Mouse (Mus musculus) cerebellum, adult 8-10 months (tissue): ENCODE measurements around the gene Mlf2.
A peak's percentile ranks its signal among the peaks of the same experiment; 100 is the strongest.

Experiments
- DNase-seq: peaks from one replicate; pipeline ENCODE4 v3.0.0; 2022

Gene Mlf2

DNA sequence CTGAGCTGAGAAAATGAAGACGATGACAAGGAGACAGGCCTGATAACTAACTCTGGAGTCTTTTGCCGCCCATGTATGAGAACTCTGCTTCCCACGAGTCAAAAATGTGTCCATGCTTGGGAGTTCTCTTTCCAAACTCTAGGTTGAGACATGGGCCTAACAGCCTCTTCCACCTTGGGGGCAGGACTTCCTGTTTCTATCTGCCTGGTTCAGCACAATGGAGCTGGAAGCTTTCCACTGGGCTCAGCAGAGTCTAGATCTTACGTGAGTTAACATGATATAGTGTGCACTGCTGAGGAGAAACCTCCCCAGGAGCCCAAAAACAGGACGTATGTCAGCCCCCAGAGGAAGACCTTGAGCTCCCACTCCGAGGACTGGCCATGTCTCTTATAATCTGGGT, 18.0 kb upstream of the Mlf2 start:
- DNase-seq, result no peak

DNA sequence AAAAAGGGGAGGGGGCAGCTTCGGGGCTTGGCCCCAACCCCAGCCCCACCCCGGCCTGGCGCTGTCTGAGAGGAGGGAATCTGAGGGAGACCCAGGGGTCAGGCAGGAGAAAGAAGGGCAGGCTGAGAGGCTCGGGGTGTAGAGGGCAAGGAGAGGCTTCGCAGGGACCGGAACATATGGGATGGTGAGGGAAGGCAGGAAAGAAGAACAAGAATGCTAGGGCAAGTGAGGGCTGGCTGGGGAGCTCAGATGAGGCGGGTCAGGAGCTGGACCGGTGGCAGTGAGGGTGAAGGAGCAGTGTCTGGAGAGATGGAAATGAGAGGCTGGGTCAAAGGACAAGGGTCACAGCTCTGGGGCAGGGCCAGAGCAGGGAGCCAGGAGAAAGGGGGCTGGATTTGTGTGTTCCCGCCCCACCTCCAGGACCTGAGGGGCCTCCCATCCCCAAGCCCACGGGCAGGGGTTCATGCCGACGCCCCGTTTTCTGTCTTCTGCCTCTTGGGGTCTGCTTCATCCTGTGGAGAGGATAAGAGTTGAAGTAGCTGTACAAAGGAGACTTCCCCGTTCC, 17.4 kb upstream of the Mlf2 start:
- DNase-seq, result no peak

DNA sequence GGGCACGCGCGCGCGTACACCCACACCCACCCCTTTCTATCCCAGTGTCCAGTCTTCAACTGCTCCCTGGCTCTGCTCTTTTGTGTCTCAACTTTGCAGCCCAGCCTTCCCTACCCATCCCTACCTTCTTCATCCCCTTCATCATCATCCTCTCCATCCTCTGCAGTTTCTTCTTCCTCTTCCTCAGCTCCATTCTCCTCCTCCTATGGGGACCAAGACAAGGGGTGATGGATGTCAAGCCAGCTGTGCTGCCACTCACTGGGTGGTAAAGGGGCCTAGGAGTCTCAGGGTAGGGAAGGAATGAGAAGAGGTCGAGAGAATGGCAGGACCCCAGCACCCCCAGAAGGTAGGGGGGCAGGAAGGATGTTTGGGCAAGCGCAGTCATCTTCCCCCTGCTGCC, 16.7 kb upstream of the Mlf2 start:
- DNase-seq, result no peak

DNA sequence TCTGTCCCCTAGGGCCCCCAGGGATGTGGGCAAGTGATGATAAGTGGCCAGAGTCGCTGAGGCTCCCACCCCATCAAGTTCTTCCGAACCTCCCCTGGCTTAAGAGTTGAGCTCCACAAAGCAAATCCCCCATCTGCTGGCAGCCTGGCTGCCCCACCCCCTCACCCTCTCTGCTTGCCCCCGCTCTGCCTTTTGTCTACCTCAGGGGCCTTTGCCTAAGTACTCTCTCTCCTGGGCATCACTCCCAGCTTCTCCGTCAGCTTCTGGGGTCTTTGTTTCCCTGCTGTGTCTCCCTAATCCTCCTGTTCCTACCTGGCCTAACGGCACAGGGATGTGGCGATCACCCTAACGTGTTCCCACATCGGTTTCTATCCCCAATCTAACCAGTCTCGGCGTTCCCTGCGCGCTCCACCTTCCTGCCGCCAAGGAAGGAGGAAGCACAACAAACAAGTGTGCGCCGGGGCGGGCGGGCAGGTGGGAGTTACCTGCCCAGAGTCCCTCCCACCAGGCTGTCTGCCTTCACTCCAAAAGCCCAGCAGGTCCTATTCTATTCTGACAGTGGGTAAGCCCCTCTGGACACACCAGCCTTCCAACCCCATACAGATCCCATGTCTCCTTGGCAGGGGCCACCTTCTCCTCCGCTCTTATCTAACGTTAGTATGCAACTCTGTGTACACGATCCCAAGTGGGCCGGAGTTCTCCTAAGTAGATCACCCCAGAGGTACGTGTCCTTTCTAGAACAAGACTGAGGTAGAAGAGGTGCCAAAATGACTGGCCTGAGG, 15.8 kb upstream of the Mlf2 start:
- no peak for DNase-seq

DNA sequence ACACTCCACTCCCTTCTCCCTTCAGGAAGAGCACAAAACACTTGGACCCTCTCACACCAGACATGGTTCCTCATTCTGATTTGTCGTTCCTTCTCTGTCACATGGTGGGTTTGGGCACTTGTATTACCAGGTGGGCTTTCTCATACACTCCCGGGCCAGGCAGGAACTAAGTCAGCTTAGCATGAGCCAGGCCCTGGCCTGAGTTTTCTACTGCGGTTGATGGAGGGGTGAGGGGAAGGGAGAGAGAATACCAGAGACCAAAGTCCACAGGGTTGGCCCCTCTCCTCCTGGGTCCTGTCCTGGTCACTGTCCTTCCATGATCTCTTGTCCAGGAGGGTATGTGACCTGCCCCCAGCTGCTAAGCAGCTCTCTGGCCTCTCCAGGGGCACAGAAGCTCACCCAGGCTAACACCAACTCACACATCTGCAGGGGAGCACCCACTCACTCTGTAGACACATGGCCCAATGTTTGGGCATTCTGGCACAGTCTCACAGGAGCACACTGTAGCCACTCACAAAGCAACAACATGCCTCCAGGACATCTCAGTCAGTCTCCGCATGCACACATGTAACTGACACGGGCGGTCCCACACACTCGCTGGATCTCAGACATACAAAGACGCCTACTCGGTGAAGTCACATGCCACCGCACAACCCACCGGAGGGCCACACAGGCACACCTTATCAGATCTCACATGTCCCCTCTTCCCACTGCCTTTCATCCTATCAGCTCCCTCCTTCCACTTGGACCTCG, 15.1 kb upstream of the Mlf2 start:
- no peak for DNase-seq

DNA sequence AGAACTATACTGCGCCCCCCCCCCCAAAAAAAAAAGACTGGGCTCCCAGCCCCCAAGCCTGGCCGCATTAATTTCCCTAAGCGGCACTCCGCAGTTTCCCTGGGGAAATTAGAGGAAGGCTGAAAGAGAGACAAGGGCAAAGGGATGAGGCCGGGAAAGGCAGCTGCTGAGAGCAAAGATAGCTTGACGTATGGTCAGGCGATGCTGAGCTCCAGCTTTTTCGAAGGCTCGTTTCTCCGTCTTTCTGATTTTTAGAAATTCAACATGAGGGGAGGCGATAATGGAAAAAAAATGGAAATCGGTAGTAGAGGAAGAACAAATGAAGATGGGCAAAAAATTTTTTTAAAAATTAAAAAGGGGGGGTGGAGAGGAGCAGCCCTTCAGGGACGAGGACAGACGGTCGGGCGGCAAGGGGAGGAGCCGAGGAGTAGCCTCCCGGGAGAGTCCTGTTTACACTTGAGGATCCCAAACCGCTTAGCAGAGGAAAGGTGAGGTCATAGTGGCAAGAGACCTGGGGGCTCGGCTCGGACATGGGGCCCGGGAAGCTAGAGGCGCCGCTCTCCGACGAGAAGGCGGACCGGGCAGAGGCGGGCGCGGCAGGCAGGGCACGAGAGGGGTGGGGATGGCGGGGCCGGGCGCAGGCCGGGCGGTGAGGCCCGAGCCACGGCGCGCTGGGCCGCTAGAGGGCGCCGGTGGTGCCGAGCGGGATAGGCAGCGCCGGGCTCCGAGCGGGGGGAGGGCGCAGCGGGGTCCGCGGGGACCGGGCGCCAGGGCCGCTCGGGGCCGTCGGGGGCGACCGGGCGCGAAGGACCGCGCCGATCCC, 14.3 kb upstream of the Mlf2 start:
- peak; percentile 94 for DNase-seq

DNA sequence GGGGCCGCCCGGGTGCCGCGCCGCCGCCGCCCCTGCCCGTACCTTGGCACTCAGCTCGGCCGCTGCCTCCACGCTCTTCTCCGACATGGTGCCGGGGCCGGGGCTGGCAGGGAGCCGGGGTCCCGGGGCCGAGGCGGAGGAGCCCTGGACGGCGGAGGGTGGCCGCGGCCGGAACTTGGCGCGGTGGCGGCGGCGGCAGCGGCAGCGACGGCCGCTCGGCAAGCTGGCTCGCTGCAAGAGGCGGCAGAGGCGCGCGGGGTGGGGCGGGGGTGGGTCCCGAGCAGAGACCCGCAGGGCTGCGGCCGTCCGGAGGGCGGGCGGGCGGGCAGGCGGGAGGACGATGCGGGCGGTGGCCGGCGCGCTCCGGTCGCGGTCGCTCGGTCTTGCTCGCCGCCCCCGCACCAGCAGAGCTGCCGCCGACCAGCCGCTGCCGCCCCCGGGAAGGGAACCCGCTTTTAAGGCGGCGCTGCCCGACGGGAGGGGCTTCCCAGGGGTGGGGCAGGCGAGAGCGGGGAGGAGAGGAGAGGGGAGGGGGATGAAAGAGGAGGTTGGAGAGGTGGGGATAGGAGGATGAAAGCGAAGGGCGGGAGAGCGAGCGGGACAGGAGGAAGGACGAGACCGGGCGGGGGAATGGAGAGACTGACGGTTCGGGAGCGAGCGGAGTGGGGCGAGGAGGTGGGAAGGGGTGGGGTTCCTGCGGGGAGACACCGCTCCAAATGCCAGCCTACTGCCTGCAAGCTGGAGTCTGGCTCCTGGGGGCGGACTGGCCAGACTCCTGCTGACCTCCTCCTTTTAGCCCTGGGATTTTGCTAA, 13.5 kb upstream of the Mlf2 start:
- peak; percentile 93 for DNase-seq

DNA sequence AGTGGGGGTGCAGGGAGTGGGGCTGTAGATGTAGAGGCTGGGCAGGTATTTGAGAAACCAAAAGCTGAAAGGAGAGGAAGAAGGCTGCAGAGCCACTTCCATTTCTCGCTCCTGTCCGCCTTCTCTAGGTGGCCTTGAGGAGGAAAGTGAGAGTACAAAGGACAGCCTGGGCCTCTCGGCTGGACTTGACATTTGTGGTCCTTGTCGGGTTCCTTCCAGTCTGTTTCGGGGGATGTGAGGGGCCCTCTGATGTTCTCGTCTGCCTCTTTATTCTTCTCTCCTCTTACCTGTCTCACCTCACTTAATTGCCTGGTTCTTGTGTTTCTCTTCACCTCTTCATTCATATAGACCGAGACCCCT, 12.9 kb upstream of the Mlf2 start:
- DNase-seq, result no peak

DNA sequence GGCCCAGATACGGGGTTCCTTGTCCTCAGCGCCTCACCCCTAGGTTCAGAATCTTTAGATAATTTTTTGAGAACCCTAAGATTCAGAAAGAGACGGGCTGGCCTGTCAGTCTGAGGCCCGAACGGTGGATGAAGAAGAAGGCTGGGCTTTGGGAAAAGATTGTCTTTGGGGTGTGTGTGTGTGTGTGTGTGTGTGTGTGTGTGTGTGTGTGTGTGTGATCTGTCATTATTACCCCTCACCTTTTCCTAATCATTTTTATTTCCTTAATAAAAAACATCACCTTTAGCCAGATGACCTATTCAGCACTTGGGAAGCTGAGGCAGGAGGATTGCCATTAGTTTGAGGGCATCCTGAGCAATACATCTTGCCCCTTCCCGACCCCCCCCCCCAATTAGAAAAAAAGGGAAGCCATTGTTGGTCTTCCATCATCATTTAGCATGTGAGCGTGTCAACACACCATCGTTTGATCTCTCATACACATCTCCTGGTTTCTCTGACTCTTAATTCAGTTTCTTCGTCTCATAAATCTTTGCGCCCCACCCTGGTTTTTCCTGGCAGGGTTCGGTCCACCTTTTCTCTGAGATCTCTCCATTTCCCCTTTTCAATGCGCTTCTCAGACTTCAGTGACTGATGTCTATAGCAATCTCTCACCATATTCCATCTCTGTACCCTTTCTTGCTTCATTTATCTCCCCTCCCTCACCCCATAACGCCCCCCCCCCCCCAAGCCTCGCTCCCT, 12.1 kb upstream of the Mlf2 start:
- no peak for DNase-seq

DNA sequence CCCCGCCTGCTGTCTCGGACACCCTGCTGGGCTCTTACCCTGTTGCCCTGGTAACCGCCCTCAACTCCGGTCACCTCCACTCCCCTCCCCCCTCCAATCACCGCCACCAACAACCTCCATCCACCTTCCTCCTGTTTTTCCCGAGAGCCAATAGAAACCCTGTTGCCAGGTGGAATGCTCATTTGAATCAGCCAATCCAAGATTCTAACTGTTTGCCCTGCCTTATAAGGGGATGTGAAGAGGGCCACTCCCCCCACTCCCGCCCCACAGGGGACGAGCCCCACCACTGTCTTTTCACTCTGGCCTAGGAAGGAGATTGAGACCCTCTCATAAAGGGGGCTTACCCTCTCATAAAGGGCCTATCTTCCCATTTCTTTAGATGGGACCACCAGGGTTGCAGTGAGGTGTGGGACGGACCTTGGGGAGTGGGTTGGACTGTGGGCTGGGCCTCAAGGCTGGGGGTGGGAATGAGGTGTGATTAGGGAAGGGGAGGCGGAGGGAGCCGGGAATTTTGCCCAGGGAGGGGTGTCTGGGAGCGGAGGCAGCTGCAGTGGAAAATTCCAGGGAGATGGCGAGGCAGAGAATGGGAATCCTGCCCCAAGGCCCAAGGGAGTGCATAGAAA, 11.4 kb upstream of the Mlf2 start, which contains the start of gene Ptms:
Ptms (minus strand) TSS at position 409 of the 623 bp plus-strand sequence.
- DNase-seq, result peak; percentile 97

DNA sequence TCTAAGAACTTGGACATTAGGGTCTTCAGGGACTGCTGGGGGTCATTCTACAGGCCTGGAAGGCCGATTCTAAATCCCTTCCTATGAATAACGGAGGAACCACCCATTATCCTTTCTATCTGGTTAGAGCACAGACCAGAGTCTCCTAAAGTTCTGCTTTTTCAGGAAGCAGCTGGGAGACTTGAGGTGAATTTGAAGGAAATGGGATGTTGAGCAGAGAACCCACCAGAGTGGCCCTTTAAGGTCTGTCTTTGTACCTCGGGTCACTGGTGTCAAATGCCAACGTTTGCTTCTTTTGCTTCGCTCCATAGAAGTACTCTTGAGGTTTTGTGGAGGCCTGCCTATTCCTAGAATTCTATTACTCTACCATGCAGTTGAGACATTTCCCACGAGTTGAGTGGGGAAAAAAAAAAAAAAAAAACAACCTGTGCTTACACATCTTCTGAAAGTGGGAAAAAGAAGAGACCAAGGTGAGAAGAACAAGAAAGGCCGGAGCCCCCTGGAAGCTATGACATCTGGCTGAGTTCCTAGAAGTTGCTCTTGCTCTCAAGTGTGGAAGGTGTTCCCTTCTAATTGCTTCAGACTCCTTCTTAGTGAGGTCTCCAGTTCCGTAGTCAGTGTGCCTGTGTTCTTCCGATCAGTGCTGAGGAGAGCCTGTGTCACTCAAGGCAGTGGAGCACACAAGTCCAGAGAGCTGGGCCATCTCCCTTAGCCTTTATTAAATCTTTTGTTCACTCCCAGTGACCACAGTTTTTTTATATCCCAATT, 10.7 kb upstream of the Mlf2 start:
- DNase-seq, result no peak

DNA sequence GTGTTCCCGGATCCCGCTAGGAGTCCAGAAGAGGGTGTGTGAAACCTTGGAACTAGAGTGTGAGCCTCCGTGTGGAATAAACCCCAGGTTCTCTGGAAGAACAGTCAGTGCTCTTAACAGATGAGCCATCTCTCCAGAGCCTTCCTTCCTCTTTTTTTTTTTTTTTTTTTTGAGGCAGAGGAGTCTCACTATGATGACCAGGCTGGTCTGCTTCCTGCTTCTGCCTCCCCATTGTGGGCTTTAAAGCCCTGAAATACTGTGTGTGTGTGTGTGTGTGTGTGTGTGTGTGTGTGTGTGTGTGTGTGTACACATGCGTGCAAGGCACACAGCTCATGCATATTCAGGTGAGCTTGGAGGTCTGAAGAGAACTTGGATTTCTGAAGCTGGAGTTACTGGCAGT, 9.6 kb upstream of the Mlf2 start:
- no peak for DNase-seq

DNA sequence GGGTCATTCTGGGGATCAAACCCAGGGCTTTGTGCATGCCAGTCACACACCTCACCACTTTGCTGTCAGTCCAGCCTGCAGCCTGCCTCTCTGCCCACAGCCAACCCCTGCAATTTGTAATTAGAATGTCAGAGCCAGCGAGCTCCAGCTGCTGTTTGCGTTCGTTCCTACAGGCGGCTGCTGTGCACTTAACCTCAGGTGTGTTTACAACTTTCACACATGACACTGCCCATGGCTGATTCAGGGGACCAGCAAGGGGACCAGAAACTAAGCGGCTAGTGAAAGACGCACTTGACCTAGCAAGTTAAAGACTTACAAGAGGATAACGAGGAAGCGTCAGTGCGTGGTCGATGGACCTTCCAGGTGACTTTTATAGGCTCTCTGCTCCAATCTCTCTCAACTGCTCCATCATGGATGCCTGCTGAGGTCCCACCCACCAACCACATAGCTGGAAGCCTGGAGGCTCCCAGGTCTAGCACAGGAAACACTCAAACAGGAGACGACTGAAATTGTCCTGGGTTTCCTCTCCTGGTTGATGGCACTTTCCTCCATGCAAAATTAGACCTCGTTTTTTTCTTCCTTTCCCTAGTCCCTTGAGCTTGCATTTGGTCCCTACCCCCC, 5.9 kb upstream of the Mlf2 start:
- no peak for DNase-seq

DNA sequence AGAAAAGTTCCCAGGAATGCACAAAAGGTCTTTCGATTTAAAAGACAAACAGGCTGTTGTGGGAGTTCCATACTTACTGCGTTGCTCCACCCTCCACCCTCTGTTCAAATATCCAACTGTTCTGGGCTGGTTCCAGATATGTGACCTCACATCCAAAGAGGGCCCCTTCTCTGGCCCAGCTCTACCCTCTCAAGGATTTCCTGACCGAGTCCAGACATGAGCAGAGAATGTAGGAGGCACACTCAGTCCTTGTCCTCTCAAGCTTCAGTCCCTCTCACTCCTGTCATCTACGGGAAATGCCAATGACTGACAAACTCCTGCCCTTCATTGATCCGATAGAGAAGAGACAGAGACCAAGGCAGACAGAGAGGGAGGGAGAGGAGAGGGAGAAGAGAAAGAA, 5.2 kb upstream of the Mlf2 start:
- DNase-seq, result no peak

DNA sequence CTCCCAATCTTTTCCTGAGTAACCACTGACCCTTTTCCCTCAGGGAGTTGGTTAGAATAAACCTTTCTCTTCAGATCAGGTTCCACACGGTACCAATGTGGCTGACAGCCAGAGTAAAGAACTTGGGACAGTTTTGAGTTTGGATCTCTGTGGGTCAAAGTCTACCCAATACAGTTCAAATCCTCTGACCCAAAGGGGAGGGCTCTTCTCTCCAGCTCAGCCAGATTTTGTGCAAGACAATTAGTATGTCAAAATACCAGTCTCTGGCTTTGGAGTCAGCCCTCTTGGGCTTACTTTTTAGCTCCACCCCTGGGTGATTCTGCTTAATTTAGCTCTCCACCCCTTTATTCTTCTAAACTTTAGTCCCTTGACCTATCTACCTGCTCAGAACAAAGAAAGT, 955 bp upstream of the Mlf2 start:
- no peak for DNase-seq

DNA sequence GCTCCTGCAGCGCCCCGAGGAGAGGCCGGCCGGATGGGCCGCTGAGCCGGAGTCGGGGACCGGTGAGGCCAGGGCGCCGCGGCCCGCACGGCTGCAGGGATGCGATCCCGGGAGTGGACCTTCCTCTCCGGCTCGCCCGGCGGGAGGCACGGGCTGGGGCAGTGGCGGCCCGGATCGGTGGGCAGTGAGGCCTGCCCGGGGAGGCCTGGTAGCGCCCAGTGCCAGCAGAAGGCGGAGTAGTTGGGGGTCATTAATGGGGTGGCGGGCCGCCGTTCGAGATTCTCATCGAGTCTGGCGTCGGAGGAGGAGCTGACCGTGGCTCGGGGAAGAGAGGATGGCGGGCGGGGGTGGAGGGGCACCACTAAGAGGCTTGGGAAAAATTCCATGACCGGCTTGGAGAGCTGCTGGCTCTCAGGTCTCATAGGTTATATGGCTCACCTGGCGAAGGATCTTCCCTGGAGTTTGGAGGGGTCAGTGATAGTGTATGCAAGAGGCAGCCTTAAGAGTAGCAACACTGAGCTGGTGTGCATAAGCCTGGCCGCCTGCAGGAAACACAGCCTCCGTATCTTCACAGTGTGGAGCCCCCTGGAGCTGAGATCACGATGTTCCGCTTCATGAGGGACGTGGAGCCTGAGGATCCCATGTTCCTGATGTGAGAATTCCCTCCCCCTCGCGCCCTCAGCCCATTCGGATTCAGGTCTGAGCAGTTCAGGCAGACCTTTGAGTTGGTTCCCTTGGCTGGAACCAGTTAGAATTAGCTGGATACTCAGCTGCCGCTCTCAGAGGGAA, 533 bp downstream of the Mlf2 start:
- DNase-seq, result no peak

DNA sequence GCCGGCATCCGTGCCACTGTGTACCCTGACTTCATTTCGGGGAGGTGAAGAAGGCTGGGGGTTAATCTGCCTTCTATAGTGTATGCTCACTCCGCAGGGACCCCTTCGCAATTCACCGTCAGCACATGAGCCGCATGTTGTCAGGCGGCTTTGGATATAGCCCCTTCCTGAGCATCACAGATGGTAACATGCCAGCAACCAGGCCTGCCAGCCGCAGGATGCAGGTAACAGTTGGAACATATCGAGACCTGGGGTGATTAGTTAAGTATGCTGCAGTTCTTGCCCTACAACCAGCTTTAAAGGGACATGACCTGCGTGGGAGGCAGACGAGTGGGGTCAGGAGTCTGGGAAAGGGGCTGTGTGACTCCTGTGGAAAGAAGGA, 1.1 kb downstream of the Mlf2 start:
- DNase-seq, result no peak

DNA sequence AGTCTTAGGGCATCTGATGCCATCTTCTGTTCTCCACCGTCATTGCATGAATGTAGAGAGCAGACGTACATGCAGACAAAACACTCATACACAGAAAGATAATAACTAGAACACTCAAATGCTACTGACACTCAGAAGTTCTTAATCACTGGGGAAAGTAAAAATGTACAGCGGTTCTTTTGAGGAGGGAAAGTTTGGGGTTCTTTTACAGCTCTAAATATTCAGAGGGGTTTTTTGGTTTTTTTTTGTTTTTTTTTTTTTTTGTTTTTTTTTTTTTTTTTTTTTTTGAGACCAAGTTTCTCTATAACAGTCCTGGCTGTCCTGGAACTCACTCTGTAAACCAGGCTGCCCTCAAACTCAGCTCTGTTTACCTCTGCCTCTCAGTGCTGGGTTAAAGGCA, 1.9 kb downstream of the Mlf2 start:
- no peak for DNase-seq

DNA sequence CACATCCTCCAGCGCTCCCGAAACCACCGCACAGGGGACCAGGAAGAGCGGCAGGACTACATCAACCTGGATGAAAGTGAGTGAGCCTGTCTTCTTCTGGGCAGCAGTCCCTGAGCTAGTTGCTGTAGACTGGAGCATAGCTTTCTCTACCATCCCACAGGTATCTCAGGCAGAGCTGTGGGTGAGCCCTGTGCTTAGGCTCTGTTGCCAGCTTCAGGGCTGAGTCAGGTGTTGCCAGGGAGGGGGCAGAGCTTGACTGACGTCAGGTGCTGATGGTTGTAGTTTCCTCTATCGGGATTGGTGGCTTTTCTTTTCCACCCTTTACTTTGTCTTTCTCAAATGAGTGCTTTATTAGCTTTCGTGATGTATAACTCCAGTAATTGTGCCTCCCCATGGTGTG, 3.5 kb downstream of the Mlf2 start:
- DNase-seq, result no peak
